Mouse (Mus musculus) midbrain, embryonic 10.5 days (tissue): ENCODE data around the gene Spata32. TPM values are rescaled to one million over a fixed set of nuclear protein-coding genes. Genes with fewer than 3 reads are reported as not detected.

Experiments used
- DNase-seq: peaks from one replicate; pipeline ENCODE4 v3.0.0-alpha.2; 2017; ENCODE audit warnings: low spot score
- H3K27ac ChIP-seq: fragments of 300-500 bp; sonication (generic); replicated peaks from 2 replicates; pipeline ENCODE4 v1.5.1; 2016; ENCODE audit warnings: mild to moderate bottlenecking
- H3K27me3 ChIP-seq: fragments of 300-500 bp; sonication (generic); 2 replicates; pipeline ENCODE4 v1.6.1; 2016; ENCODE audit warnings: low read depth, mild to moderate bottlenecking; ENCODE audit not compliant: poor library complexity, severe bottlenecking
- H3K36me3 ChIP-seq: fragments of 300-500 bp; sonication (generic); 2 replicates; pipeline ENCODE4 v1.6.1; 2016; ENCODE audit warnings: mild to moderate bottlenecking, moderate library complexity
- H3K4me1 ChIP-seq: fragments of 300-500 bp; sonication (generic); 2 replicates; pipeline ENCODE4 v1.6.1; 2016
- H3K4me3 ChIP-seq: fragments of 300-500 bp; sonication (generic); 2 replicates; pipeline ENCODE4 v1.5.1; 2016; ENCODE audit warnings: mild to moderate bottlenecking, moderate library complexity
- H3K9me3 ChIP-seq: fragments of 300-500 bp; sonication (generic); replicated peaks from 2 replicates; pipeline ENCODE4 v1.6.1; 2016; ENCODE audit warnings: mild to moderate bottlenecking
- WGBS: fragments of 180-500 bp; shearing (Covaris S2); methylation state at CpG from one replicate; pipeline ENCODE4 v1.1.7; 2016; 5-methylcytosine and 5-hydroxymethylcytosine counted together
- polyA plus RNA-seq: library from polyadenylated mRNA; unstranded; fragments of >200 nt; fragmentation: Nextera tagmentation; extraction: Ambion mirVana; gene quantifications from 2 replicates; pipeline ENCODE4 v1.2.1, GENCODE M21; 2016

Spata32 gene
- polyA plus RNA-seq, 1 experiment from 2014 or later = not detected

- Histone ChIP-seq H3K4me3 (no peak overlapping the region), H3K36me3 (peaks cover 47% of the 10 kb centered on the region), H3K27ac (no peak overlapping the region), H3K4me1 (peaks cover 16% of the 10 kb centered on the region), H3K27me3 (peaks cover 39% of the 10 kb centered on the region), H3K9me3 (no peaks in the 10 kb centered on the region)
- WGBS = 85% methylated on average over 5 of the region's 5 CpGs
- DNase-seq = no peak
These were observed 1.0 kb upstream of the Spata32 start for GRCm38 (mm10) chr11:103219259-103219658.

DNA sequence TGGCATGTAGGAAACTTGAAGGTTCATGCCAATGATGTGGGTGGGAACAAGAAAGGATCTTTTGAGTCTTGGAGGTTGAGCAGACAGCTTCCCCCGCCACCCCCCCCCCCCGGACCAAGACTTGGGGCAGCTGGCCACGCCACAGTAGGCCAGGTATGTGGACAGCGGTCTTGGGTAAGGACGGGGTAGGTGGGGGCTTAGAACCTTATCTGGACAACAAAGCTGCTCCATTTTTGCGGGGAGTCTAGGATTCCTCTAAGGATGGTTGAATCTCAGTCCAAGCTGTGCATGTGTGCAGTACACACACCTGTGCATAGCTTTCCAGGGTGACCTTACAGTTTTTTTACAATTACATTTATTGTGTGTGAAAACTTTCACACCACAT is 277 bp upstream of the Spata32 start:
- 36% methylated on average over 6 of the region's 6 CpGs for WGBS
- H3K9me3 ChIP-seq = 0 out of 2 replicates have a peak, but pooled peaks cover 6% of the 10 kb centered on the region
- H3K27ac ChIP-seq = peak overlapping the region; percentile 73

GRCm38 (mm10) chr11:103215355-103215754 is 2.9 kb downstream of the Spata32 start:
- H3K27ac ChIP-seq = no peak overlapping the region

More for the DNA sequence above, 277 bp upstream of the Spata32 start:
- peaks cover 12% of the 10 kb centered on the region for H3K4me1 ChIP-seq
- no peak for DNase-seq
- H3K4me3 ChIP-seq = peak overlapping the region; percentile 62
- H3K27me3 ChIP-seq = peaks cover 39% of the 10 kb centered on the region
- peaks cover 39% of the 10 kb centered on the region for H3K36me3 ChIP-seq

DNA sequence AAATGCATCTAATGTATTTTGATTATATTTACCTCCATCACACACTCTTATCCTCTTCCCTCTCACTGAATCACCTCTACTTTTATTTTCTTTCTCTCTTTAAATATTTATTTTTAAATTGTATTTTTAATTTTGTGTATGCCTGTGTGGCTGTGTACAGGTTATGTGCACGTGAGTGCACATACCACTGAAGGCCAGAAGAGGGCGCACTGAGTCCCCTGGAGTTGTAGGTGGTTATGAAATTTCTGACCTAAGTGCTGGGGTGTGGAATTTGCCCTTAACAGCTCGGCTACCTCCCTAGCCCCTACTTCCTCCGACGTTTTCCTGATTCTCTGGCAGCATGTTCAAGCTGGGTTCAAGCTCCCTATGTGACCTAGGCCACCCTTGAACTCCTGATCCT is 4.5 kb downstream of the Spata32 start:
- H3K27ac ChIP-seq = no peak overlapping the region

More at GRCm38 (mm10) chr11:103215355-103215754, 2.9 kb downstream of the Spata32 start:
- no peak for DNase-seq
- no peak overlapping the region for H3K4me3 ChIP-seq
- H3K9me3 ChIP-seq = 0 out of 2 replicates have a peak, but pooled peaks cover 6% of the 10 kb centered on the region
- peaks cover 39% of the 10 kb centered on the region for H3K27me3 ChIP-seq
- WGBS = 72% methylated on average over 1 of the region's 1 CpGs
- H3K4me1 ChIP-seq = peaks cover 12% of the 10 kb centered on the region
- peaks cover 13% of the 10 kb centered on the region for H3K36me3 ChIP-seq

GRCm38 (mm10) chr11:103210291-103210690 is 7.9 kb downstream of the Spata32 start:
- Histone ChIP-seq H3K4me3 (no peak overlapping the region), H3K9me3 (0 out of 2 replicates have a peak, but pooled peaks cover 6% of the 10 kb centered on the region), H3K27ac (no peak overlapping the region), H3K4me1 (0 out of 2 replicates have a peak, but pooled peaks cover 5% of the 10 kb centered on the region), H3K27me3 (no peaks in the 10 kb centered on the region), H3K36me3 (no peaks in the 10 kb centered on the region)
- DNase-seq = no peak
- WGBS = 79% methylated on average over 8 of the region's 8 CpGs

More for the DNA sequence above, 4.5 kb downstream of the Spata32 start:
- Histone ChIP-seq H3K36me3 (no peaks in the 10 kb centered on the region), H3K4me3 (no peak overlapping the region), H3K4me1 (peaks cover 12% of the 10 kb centered on the region), H3K9me3 (0 out of 2 replicates have a peak, but pooled peaks cover 6% of the 10 kb centered on the region), H3K27me3 (peaks cover 24% of the 10 kb centered on the region)
- DNase-seq = no peak
- WGBS = 83% methylated on average over 5 of the region's 5 CpGs

- Histone ChIP-seq H3K36me3 (no peaks in the 10 kb centered on the region), H3K9me3 (no peaks in the 10 kb centered on the region), H3K4me3 (no peak within 1 kb of the TSS), H3K27ac (no peak within 1 kb of the TSS), H3K27me3 (no peaks in the 10 kb centered on the region), H3K4me1 (0 out of 2 replicates have a peak, but pooled peaks cover 5% of the 10 kb centered on the region)
- DNase-seq = no peak
- 91% methylated on average over 3 of the region's 3 CpGs for WGBS
These were observed 9.8 kb downstream of the Spata32 start, which contains the start of gene 1700023F06Rik for GRCm38 (mm10) chr11:103208458-103208857. Gene 1700023F06Rik (minus strand): TSS chr11:103208558.

DNA sequence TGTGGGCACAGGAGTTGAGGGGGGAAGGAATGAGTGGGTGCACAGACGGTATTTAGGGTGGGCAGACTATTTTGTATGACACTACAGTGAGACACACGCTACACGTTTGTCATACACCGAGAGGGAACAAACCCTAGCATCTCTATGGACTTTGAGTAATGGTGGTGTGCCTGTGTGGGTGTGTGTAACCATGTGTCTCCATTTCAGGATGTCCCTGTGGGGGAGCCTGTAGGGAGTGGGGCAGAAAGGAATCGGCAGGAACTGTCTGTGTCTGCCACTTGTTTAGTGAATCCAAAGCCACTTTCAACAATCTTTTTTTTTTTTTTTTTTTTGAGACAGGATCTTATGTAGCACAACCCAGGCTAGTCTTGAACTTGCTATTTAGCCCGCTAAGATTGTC is 12.0 kb downstream of the Spata32 start:
- no peaks in the 10 kb centered on the region for H3K9me3 ChIP-seq
- H3K36me3 ChIP-seq = no peaks in the 10 kb centered on the region
- H3K27ac ChIP-seq = no peak overlapping the region
- peaks cover 10% of the 10 kb centered on the region for H3K4me1 ChIP-seq
- peaks cover 14% of the 10 kb centered on the region for H3K27me3 ChIP-seq
- no peak for DNase-seq
- H3K4me3 ChIP-seq = no peak overlapping the region
- WGBS = 90% methylated on average over 6 of the region's 6 CpGs

DNA sequence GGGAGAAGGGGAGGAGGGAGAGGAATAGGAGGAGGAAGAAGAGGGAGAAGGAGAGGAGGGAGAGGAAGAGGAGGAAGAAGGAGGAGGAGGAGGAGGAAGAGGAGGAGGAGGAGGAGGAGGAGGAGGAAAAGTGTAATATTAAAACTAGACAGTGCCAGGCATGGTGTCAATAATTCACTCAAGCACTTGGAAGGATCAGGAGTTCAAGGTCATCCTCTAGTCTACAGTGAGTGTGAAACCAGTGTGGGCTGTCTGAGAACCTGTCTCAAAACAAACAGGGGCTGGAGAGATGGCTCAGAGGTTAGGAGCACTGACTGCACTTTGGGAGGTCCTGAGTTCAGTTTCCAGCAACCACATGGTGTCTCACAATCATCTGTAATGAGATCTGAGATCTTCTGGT is 15.9 kb downstream of the Spata32 start:
- Histone ChIP-seq H3K27ac (no peak overlapping the region), H3K4me3 (no peak overlapping the region), H3K4me1 (peaks cover 24% of the 10 kb centered on the region), H3K36me3 (no peaks in the 10 kb centered on the region), H3K9me3 (no peaks in the 10 kb centered on the region), H3K27me3 (peaks cover 53% of the 10 kb centered on the region)
- no peak for DNase-seq

DNA sequence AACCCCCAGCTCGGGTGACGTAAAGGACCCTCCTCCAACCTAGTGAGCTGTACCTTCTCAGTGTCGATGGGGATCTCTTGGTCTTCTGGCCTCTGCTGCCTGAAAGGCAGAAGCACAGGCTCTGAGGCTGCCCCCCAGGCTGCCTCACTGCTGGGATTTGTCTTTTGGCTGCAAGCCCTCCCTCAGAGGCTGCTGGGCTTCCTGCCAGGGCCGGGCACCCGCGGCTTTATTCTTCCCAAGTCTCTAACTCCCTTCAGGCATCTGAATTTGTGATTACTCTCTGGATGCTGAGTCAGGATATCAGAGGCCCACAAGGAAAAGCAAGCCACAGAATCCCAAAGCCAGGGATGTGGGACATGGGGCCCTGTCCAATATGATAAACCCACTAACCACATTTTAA is 16.6 kb downstream of the Spata32 start:
- Histone ChIP-seq H3K36me3 (no peaks in the 10 kb centered on the region), H3K4me1 (peaks cover 24% of the 10 kb centered on the region), H3K27ac (no peak overlapping the region), H3K9me3 (no peaks in the 10 kb centered on the region), H3K4me3 (no peak overlapping the region), H3K27me3 (peaks cover 60% of the 10 kb centered on the region)
- 26% methylated on average over 6 of the region's 6 CpGs for WGBS
- DNase-seq = no peak

DNA sequence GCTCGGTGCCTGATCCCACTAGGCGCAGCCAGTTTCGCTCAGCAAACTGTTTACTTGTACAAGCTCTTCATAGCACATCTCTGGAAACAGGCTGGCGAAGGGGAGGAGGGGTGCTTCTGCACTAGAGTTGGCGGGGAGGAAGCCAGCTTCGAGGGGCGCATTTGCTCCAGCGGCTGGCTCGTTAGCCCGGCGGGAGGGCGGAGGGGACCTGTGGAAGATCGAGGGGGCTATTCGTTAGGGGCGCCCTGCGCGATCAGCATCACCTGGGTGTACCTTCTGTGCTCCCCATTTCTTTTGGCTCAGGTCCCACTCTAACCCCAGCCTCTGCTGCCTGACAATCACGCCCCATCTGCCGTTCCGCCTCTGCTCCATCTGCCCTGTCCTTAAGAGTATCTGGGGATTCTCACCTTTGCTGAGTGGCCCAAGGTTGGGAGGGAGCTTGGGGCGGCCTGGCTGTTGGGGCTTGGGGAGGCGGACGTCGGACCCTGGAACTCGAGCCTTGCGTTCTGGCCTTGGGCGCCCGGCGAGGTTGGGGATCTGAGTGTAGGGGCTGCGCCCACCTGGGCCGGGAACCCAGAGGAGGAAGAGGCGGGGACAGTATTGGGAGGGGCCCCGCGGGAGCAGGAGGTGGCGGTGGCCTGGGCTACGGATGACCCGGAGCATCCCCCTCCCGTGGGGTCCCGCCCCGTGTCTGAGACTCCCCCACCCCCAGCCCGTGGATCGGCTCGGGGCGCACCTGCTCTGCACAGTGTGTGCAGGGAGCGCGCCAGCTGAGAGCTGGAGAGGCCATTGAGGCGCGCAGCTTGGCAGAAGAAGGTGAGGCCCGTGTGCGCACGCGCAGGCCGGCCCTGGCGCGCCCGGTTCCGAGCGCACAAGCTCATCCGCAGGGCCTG is 19.1 kb downstream of the Spata32 start:
- H3K9me3 ChIP-seq = no peaks in the 10 kb centered on the region
- H3K36me3 ChIP-seq = no peaks in the 10 kb centered on the region
- H3K4me3 ChIP-seq = peak overlapping the region; percentile 58
- H3K27me3 ChIP-seq = peaks cover 85% of the 10 kb centered on the region
- no peak for DNase-seq
- peaks cover 24% of the 10 kb centered on the region for H3K4me1 ChIP-seq
- WGBS = 1% methylated on average over 58 of the region's 59 CpGs
- peak overlapping the region; percentile 38; the same call in 1 of the 2 replicates for H3K27ac ChIP-seq

DNA sequence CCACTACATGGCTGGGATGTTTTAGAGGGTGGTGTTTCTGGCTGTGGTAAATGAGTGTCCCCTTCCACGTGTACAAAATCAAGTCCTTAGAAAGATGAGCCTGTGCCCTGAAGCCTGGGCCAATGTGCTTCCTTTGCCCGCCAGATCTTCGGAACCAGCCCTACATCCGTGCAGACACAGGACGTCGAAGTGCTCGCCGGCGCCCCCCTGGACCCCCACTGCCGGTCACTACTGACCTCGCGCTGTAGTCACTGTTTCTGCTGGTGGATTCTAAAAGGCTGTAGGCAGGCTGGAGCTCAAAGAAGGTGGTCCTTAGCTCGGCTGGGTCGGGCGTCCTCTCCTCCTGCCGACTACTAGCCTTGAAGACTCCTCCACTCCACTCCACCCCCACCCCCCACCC is 19.9 kb downstream of the Spata32 start:
- Histone ChIP-seq H3K27me3 (peaks cover 93% of the 10 kb centered on the region), H3K4me3 (peak overlapping the region; percentile 58), H3K9me3 (no peaks in the 10 kb centered on the region), H3K27ac (no peak overlapping the region), H3K36me3 (no peaks in the 10 kb centered on the region), H3K4me1 (peaks cover 26% of the 10 kb centered on the region)
- 3% methylated on average over 16 of the region's 16 CpGs for WGBS
- no peak for DNase-seq

DNA sequence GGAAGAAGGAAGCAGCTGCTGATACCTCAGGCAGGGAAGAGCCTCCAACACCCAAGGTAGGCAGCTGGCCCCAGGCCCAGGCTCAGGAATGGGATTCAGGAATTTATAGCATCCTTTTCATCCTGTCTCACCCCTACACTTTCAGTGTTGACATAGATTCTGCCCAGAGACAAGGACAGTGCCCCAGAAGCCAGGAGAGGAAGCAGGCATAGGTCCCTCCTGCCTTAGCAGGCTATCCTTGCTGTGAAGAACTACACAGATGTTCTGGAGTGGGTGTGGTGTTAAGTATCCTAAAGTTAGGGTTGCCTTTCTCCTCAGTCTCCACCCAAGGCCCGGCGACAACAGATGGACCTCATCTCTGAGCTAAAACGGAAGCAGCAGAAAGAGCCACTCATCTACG is 20.9 kb downstream of the Spata32 start:
- Histone ChIP-seq H3K27ac (no peak overlapping the region), H3K4me3 (no peak overlapping the region), H3K27me3 (peaks cover 100% of the 10 kb centered on the region), H3K4me1 (peaks cover 36% of the 10 kb centered on the region), H3K36me3 (no peaks in the 10 kb centered on the region), H3K9me3 (no peaks in the 10 kb centered on the region)
- WGBS = 89% methylated on average over 4 of the region's 4 CpGs
- DNase-seq = no peak

DNA sequence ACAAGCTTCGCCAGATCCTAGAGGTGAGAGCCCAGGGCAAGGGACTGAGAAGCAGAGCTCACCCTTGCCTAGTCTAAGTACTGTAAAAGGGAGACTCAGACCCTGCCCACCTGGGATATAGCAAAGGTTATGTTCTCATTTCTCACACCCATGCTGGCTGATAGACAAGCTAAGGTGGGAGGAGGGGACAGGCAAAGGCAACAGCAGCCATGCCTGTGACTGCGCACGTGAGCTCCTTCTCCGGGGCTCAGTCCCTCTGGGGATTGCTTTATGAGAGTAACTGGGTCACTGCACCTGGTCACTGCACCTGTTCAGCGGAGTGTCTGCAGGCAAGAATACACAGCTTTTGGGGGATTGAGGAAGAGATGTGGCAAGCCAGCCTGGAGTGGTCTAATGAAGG is 22.6 kb downstream of the Spata32 start:
- no peaks in the 10 kb centered on the region for H3K9me3 ChIP-seq
- H3K4me1 ChIP-seq = peaks cover 33% of the 10 kb centered on the region
- H3K36me3 ChIP-seq = no peaks in the 10 kb centered on the region
- no peak overlapping the region for H3K27ac ChIP-seq
- no peak overlapping the region for H3K4me3 ChIP-seq
- no peak for DNase-seq
- WGBS = 91% methylated on average over 5 of the region's 5 CpGs
- H3K27me3 ChIP-seq = peaks cover 100% of the 10 kb centered on the region
